Mouse (Mus musculus) left cerebral cortex, postnatal 10 days (tissue): ENCODE results near the gene Skint10. TPM values are rescaled to one million over a fixed set of nuclear protein-coding genes. Genes with fewer than 3 reads are reported as not detected.

Experiments used
- DNase-seq, 2 experiments: peaks; one replicate each; pipeline ENCODE4 v3.0.0; 2021 to 2022; ENCODE audit warnings: low spot score in 2 of 2, mixed read lengths in 1 of 2; ENCODE audit errors: extremely low spot score in 1 of 2
- intact Hi-C: fragments of 180-260 bp; cut with DNase I; formaldehyde crosslinking; loops from one replicate; pipeline ENCODE4 v1.15.1; 2025
- total RNA-seq, 2 experiments: library from RNA; stranded (reverse); gene quantifications; 2 replicates each; pipeline ENCODE4 v1.2.3; 2021

Skint10 gene
- total RNA-seq, result not detected

DNA sequence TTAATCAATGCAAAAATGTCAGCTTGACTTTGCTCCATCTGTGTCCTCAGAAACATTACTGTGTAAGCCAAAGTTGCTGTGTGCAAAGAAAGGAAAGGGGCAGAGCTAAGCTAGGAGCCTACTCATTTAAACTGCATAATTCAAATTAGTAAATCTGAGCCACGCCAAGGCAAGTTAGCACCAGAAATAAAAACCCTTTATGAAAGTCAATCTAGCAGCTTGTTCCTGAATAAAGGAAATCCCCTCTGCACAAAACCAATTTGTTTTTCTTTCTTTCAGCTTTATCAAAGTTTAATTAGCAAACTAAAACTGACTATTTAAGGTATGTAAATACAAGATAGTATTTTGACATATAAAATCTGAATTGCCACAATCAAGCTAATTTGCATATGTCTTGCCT lies at the start of gene Skint10:
Gene Skint10 (minus strand): TSS at position 101 of the 400 bp plus-strand sequence.
- DNase-seq, result no peak

DNA sequence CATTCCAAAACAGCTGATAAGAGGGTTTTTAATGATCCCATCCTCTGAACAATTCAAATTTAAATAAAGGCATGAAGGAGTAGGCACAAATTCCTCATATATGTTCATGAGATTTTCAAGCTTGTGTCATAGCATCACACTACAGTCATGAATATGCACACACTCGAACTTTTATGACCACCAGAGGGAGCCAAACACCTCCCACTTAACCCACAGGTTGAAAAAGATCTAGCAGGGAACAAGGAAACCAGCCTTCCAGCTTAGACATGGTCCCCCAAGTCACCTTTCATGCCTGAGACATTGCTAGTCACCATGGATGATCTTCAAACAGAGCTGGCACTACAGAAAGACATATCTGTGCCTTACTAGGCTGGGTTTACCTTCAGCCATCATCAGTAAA lies 16.0 kb upstream of the Skint10 start:
- DNase-seq, result no peak
- intact Hi-C loops, result no loop called here

More for the DNA sequence above, at the start of gene Skint10:
- intact Hi-C loops, result no loop called here

Other genes with a start within 250 kb of the Skint10 start
- gene Skint2, start 217.7 kb downstream of the Skint10 start, total RNA-seq, result not detected